Mouse (Mus musculus): Measurements from ENCODE around the gene Rgma. TPM values are rescaled to one million over a fixed set of nuclear protein-coding genes. Genes with fewer than 3 reads are reported as not detected.

Gene Rgma
- total and polyA plus RNA-seq, 3 experiments, result 0.04 to 0.07 TPM; not detected in 1

DNA sequence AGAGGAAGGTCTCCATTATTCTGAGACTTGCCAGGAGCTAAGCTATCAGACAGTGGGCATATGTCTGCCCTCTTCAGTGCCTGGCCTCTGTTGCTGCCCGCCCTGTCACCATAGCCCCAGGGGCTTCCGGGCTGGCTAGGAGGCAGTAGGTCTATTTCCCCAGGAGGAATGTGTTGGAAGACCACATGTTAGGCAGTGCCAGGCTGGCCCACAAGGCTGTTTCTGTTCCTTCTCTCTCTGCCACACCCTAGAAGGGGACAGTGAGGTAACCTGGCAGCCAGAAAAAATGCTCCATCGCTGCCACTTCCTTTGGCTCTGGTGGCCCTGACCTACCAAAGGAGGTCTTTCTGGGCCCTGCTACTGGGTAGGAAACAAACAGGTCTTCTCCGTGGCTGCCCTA lies 36.7 kb downstream of the Rgma start:
- Histone ChIP-seq H3K9me3 (replicated peaks; ENCODE audit: low read length) (peaks cover 3% of the 10 kb centered on the region), H3K27me3 (replicated peaks) (no peaks in the 10 kb centered on the region), H3K9ac (ENCODE audit: insufficient read depth, low read depth) (no peak overlapping the region), H3K27ac (ENCODE audit: insufficient read depth, low read depth) (no peak overlapping the region), H3K36me3 (replicated peaks in 1 of 2; ENCODE audit: control insufficient read depth in 1 of 2, insufficient read depth in 1 of 2, low read length in 1 of 2) (no peaks in the 10 kb centered on the region), H3K4me2 (ENCODE audit: insufficient read depth, low read depth, poor library complexity, severe bottlenecking) (peak overlapping the region; percentile 42; the same call in 1 of the 2 replicates), H3K4me1 (ENCODE audit: control insufficient read depth in 1 of 2, insufficient read depth in 2 of 2) (peaks cover 10 to 23% of the 10 kb centered on the region in 2 experiments), H3K4me3 (replicated peaks in 1 of 3; ENCODE audit: low read depth in 2 of 3, low read length in 2 of 3, poor library complexity in 1 of 3) (peak overlapping the region in 1 of 3 experiments; percentile 14), H3K79me2 (replicated peaks; ENCODE audit: control insufficient read depth, extremely low read depth, insufficient read depth, poor library complexity, severe bottlenecking) (no peaks in the 10 kb centered on the region)
- dilution Hi-C loops (cut with MboI; ENCODE audit: extremely low pct_ligation_motif_present, extremely low pct_unique_long_range_greater_than_20kb, low sequenced_read_pairs) (no loop called here), in situ Hi-C loops (cut with MboI; ENCODE audit: low pct_ligation_motif_present, low pct_unique_long_range_greater_than_20kb, low sequenced_read_pairs) (no loop called here)
- no peak for TF ChIP-seq MAX (IDR thresholded peaks at IDR 0.05; ENCODE audit: low read length)
- no peak for TF ChIP-seq BHLHE40 (IDR thresholded peaks at IDR 0.05; ENCODE audit: low read depth, low read length)
- no peak for TF ChIP-seq SIN3A (IDR thresholded peaks at IDR 0.05; ENCODE audit: low read length)
- TF ChIP-seq EP300 (IDR thresholded peaks at IDR 0.05; ENCODE audit: low read length), result no peak
- no peak for TF ChIP-seq GABPA (IDR thresholded peaks at IDR 0.05; ENCODE audit: insufficient replicate concordance, low read depth, low read length)
- TF ChIP-seq CTCF (conservative IDR thresholded peaks at IDR 0.05 in 1 of 2, IDR thresholded peaks at IDR 0.05 in 1 of 2; ENCODE audit: low read depth in 2 of 2, low read length in 2 of 2), result no peak
- TF ChIP-seq MAFK (IDR thresholded peaks at IDR 0.05; ENCODE audit: insufficient replicate concordance, low read length), result no peak
- no peak for TF ChIP-seq NELFE (IDR thresholded peaks at IDR 0.05; ENCODE audit: low read depth, low read length)
- DNase-seq (ENCODE audit: extremely low read depth), result peak; percentile 22

DNA sequence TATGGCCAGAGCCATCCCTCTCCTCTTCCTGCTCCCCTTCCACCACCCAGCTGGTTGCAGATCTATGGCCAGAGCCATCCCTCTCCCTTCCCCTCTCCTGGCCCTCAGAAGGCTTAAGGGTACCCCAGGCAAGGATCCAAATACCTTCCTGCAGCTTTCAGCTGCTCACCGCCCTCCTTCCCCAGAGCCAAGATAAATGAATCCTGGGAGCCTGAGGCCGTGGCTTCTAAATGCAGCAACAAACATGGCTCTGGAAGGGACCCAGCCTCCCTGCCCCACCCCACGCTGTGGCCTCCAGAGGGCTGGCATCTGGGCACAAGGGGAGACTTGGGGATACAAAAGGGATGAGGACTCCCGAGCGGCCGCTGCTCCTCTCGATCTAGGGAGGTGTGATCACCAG lies 37.1 kb downstream of the Rgma start:
- no peak overlapping the region for H3K27ac ChIP-seq (ENCODE audit: insufficient read depth, low read depth)
- no peak for DNase-seq (ENCODE audit: extremely low read depth)
- H3K4me1 ChIP-seq (ENCODE audit: control insufficient read depth in 1 of 2, insufficient read depth in 2 of 2), result peaks cover 10 to 23% of the 10 kb centered on the region in 2 experiments
- H3K9me3 ChIP-seq (replicated peaks; ENCODE audit: low read length), result peaks cover under 1% of the 10 kb centered on the region
- no peaks in the 10 kb centered on the region for H3K27me3 ChIP-seq (replicated peaks)
- H3K9ac ChIP-seq (ENCODE audit: insufficient read depth, low read depth), result no peak overlapping the region
- no peaks in the 10 kb centered on the region for H3K79me2 ChIP-seq (replicated peaks; ENCODE audit: control insufficient read depth, extremely low read depth, insufficient read depth, poor library complexity, severe bottlenecking)
- H3K36me3 ChIP-seq (replicated peaks in 1 of 2; ENCODE audit: control insufficient read depth in 1 of 2, insufficient read depth in 1 of 2, low read length in 1 of 2), result no peaks in the 10 kb centered on the region
- H3K4me3 ChIP-seq (replicated peaks in 1 of 3; ENCODE audit: low read depth in 2 of 3, low read length in 2 of 3, poor library complexity in 1 of 3), result no peak overlapping the region
- dilution Hi-C loops (cut with MboI; ENCODE audit: extremely low pct_ligation_motif_present, extremely low pct_unique_long_range_greater_than_20kb, low sequenced_read_pairs), result no loop called here
- H3K4me2 ChIP-seq (ENCODE audit: insufficient read depth, low read depth, poor library complexity, severe bottlenecking), result no peak overlapping the region
- in situ Hi-C loops (cut with MboI; ENCODE audit: low pct_ligation_motif_present, low pct_unique_long_range_greater_than_20kb, low sequenced_read_pairs), result no loop called here
- no peak for TF ChIP-seq TBP (conservative IDR thresholded peaks at IDR 0.05; ENCODE audit: low read depth, low read length)
- TF ChIP-seq POLR2AphosphoS2 (IDR thresholded peaks at IDR 0.05; ENCODE audit: low read depth, low read length), result no peak
- no peak for TF ChIP-seq RCOR1 (conservative IDR thresholded peaks at IDR 0.05; ENCODE audit: low read depth, low read length)
- TF ChIP-seq JUN (IDR thresholded peaks at IDR 0.05; ENCODE audit: insufficient read depth, low read depth, low read length), result no peak
- no peak for TF ChIP-seq RAD21 (IDR thresholded peaks at IDR 0.05; ENCODE audit: low read depth, low read length)
- TF ChIP-seq BHLHE40 (IDR thresholded peaks at IDR 0.05; ENCODE audit: low read depth, low read length), result no peak
- TF ChIP-seq USF1 (IDR thresholded peaks at IDR 0.05; ENCODE audit: low read depth, low read length), result no peak

DNA sequence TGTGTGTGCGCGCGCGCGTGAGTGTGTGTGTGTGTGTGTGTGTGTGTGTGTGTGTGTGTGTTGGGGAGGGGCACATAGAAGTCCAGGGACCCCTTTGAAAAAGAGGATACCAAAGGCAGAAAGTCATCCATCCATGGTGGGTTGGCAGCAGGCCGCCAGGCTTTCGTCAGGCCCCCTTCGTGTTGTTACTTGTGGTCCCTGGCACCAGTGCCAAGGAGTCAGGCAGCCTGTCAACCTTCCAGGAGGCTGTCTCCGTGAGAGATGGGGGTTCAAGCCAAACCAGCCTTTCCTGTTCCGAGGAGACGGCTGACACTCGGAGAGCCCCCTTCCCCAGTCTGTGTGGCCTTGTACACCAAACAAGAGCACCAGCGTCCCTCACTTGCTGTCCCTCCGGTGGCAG lies 38.9 kb downstream of the Rgma start:
- H3K36me3 ChIP-seq (replicated peaks in 1 of 2; ENCODE audit: control insufficient read depth in 1 of 2, insufficient read depth in 1 of 2, low read length in 1 of 2), result no peaks in the 10 kb centered on the region
- H3K9me3 ChIP-seq (replicated peaks; ENCODE audit: low read length), result no peaks in the 10 kb centered on the region
- no peak overlapping the region for H3K9ac ChIP-seq (ENCODE audit: insufficient read depth, low read depth)
- dilution Hi-C loops (cut with MboI; ENCODE audit: extremely low pct_ligation_motif_present, extremely low pct_unique_long_range_greater_than_20kb, low sequenced_read_pairs), result no loop called here
- no peak for DNase-seq (ENCODE audit: extremely low read depth)
- no peaks in the 10 kb centered on the region for H3K79me2 ChIP-seq (replicated peaks; ENCODE audit: control insufficient read depth, extremely low read depth, insufficient read depth, poor library complexity, severe bottlenecking)
- TF ChIP-seq SIN3A (IDR thresholded peaks at IDR 0.05; ENCODE audit: low read length) (no peak), KAT2A (IDR thresholded peaks at IDR 0.05; ENCODE audit: insufficient replicate concordance, low read length) (no peak), MEF2A (IDR thresholded peaks at IDR 0.05; ENCODE audit: borderline replicate concordance, low read depth, low read length) (no peak), ZC3H11A (IDR thresholded peaks at IDR 0.05; ENCODE audit: low read depth, low read length) (no peak), ZMIZ1 (IDR thresholded peaks at IDR 0.05; ENCODE audit: low read depth, low read length) (no peak), PAX5 (IDR thresholded peaks at IDR 0.05; ENCODE audit: low read length) (no peak), EP300 (IDR thresholded peaks at IDR 0.05; ENCODE audit: low read length) (no peak), TBP (conservative IDR thresholded peaks at IDR 0.05; ENCODE audit: low read depth, low read length) (no peak), ZKSCAN1 (IDR thresholded peaks at IDR 0.05; ENCODE audit: borderline replicate concordance, low read depth, low read length) (no peak), CHD1 (IDR thresholded peaks at IDR 0.05; ENCODE audit: low read depth, low read length) (no peak), ELF1 (IDR thresholded peaks at IDR 0.05; ENCODE audit: low read depth, low read length) (no peak), MAX (IDR thresholded peaks at IDR 0.05; ENCODE audit: low read length) (no peak)
- H3K27ac ChIP-seq (ENCODE audit: insufficient read depth, low read depth), result no peak overlapping the region
- H3K4me3 ChIP-seq (replicated peaks in 1 of 3; ENCODE audit: low read depth in 2 of 3, low read length in 2 of 3, poor library complexity in 1 of 3), result no peak overlapping the region
- in situ Hi-C loops (cut with MboI; ENCODE audit: low pct_ligation_motif_present, low pct_unique_long_range_greater_than_20kb, low sequenced_read_pairs), result no loop called here
- H3K4me1 ChIP-seq (ENCODE audit: control insufficient read depth in 1 of 2, insufficient read depth in 2 of 2), result peaks cover 10 to 24% of the 10 kb centered on the region in 2 experiments
- no peak overlapping the region for H3K4me2 ChIP-seq (ENCODE audit: insufficient read depth, low read depth, poor library complexity, severe bottlenecking)
- no peaks in the 10 kb centered on the region for H3K27me3 ChIP-seq (replicated peaks)
